Mouse (Mus musculus) G1E (cell line): ENCODE results near the gene Gm11937. TPM values are rescaled to one million over a fixed set of nuclear protein-coding genes. Genes with fewer than 3 reads are reported as not detected.
A peak's percentile ranks its signal among the peaks of the same experiment; 100 is the strongest.
"Not testable (repeated sequence)": the region's sequence is repeated elsewhere in the genome, so short reads cannot be mapped to it uniquely, and the experiment has no call there.

ENCODE experiments used
- ATAC-seq: 2 replicates; pipeline ENCODE4 v1.8.0; 2016; ENCODE audit warnings: mild to moderate bottlenecking; ENCODE audit not compliant: insufficient number of reproducible peaks, poor library complexity, low FRiP score, severe bottlenecking; ENCODE audit errors: extremely low read depth
- DNase-seq: peaks from one replicate; pipeline ENCODE4 v3.0.0; 2012; ENCODE audit warnings: low spot score
- H3K27me3 ChIP-seq: 2 replicates; pipeline ENCODE4 v1.6.1; 2012; ENCODE audit warnings: mild to moderate bottlenecking, low read length, inconsistent platforms; ENCODE audit not compliant: insufficient read depth
- H3K36me3 ChIP-seq: replicated peaks from 2 replicates; pipeline ENCODE3; 2012; ENCODE audit warnings: mild to moderate bottlenecking, inconsistent platforms
- H3K4me1 ChIP-seq: 2 replicates; pipeline ENCODE4 v1.6.1; 2012; ENCODE audit warnings: low read depth, low read length, inconsistent platforms, mixed read lengths; ENCODE audit not compliant: insufficient read depth
- H3K4me3 ChIP-seq: 2 replicates; pipeline ENCODE4 v1.5.1; 2012; ENCODE audit warnings: low read depth, mild to moderate bottlenecking, inconsistent platforms, low read length, moderate library complexity, mixed read lengths
- H3K9me3 ChIP-seq: replicated peaks from 2 replicates; pipeline ENCODE4 v1.6.1; 2012; ENCODE audit warnings: inconsistent platforms
- CTCF ChIP-seq: IDR thresholded peaks from 2 replicates; pipeline ENCODE4 v1.5.1; 2012; ENCODE audit warnings: low read depth, low read length, inconsistent platforms, mixed read lengths
- GATA1 ChIP-seq: IDR thresholded peaks from 2 replicates; pipeline ENCODE4 v1.6.1; 2012; ENCODE audit warnings: borderline replicate concordance, low read length, inconsistent platforms, mixed read lengths
- GATA2 ChIP-seq: IDR thresholded peaks from 2 replicates; pipeline ENCODE4 v1.6.1; 2012; ENCODE audit warnings: low read depth, low read length, inconsistent platforms, borderline replicate concordance
- POLR2AphosphoS5 ChIP-seq: IDR thresholded peaks from 2 replicates; pipeline ENCODE4 v1.6.1; 2012; ENCODE audit warnings: low read depth, low read length, inconsistent platforms; ENCODE audit not compliant: insufficient replicate concordance
- TAL1 ChIP-seq: conservative IDR thresholded peaks from 2 replicates; pipeline ENCODE4 v1.6.1; 2012; ENCODE audit warnings: low read depth, low read length, inconsistent platforms, mixed read lengths
- polyA plus RNA-seq: library from polyadenylated mRNA; stranded (reverse); fragments of >175 nt; gene quantifications from 2 replicates; pipeline ENCODE4 v1.2.3, GENCODE M21; 2012
- total RNA-seq, 2 experiments: library from RNA; stranded (forward) in 1 of 2; stranded (reverse) in 1 of 2; fragments of 200-1000 nt in 1 of 2; fragments of >200 nt in 1 of 2; fragmentation: Nextera tagmentation in 1 of 2; gene quantifications; 2 replicates each; pipeline ENCODE4 v1.2.3; 2014 to 2017

Gene Gm11937
- total RNA-seq (2014; fragmentation: Nextera tagmentation) (not detected in 2 replicates), total RNA-seq (2017) (not detected in 2 replicates), polyA plus RNA-seq (not detected in 2 replicates)

DNA sequence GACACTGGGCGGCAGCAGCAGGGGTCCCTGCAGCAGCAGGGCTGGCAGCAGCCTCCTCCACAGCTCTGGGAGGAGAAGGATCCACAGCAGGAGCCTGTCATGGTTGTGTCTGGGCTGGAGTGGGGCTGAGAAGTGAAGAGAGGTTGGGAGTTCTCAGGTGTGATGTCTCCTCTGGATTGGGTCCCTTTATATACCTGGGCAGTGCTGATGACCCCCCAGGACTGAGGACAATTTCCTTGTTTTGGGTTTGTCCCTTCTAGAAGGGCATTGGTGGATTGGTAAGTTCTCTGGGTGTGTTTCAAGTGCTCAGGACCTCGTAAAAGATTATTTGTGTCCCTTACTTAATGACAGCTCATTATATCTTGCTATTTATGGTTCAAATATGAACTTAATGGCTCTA is at the start of gene Gm11937:
Gene Gm11937, minus strand, starts transcription at position 101 of the 400 bp plus-strand sequence.
- H3K27me3 ChIP-seq, ATAC-seq, H3K36me3 ChIP-seq, DNase-seq, H3K4me1 ChIP-seq, H3K4me3 ChIP-seq: not testable (repeated sequence)
- H3K9me3 ChIP-seq = peaks cover 11% of the 10 kb centered on the region; the same call in 1 of the 2 replicates

GRCm38 (mm10) chr11:99659256-99659655 is 49.3 kb upstream of the Gm11937 start:
- no peak for DNase-seq

GRCm38 (mm10) chr11:99658467-99659010 is 48.5 kb upstream of the Gm11937 start, which contains the start of gene Gm11563:
Gene Gm11563 (minus strand): TSS chr11:99658960.
- not testable (repeated sequence) for H3K4me3 ChIP-seq, H3K4me1 ChIP-seq, DNase-seq, ATAC-seq, H3K27me3 ChIP-seq, H3K36me3 ChIP-seq
- H3K9me3 ChIP-seq = peaks cover 25% of the 10 kb centered on the region

More at GRCm38 (mm10) chr11:99659256-99659655, 49.3 kb upstream of the Gm11937 start:
- H3K4me3 ChIP-seq = no peak overlapping the region
- TF ChIP-seq GATA2 (no peak), CTCF (no peak), GATA1 (no peak), TAL1 (no peak), POLR2AphosphoS5 (no peak)
- no peaks in the 10 kb centered on the region for H3K4me1 ChIP-seq
- H3K27me3 ChIP-seq = no peaks in the 10 kb centered on the region
- H3K9me3 ChIP-seq = peaks cover 28% of the 10 kb centered on the region
- no peaks in the 10 kb centered on the region for H3K36me3 ChIP-seq
- no peak for ATAC-seq

- H3K27me3 ChIP-seq = no peaks in the 10 kb centered on the region
- H3K9me3 ChIP-seq = peaks cover 21% of the 10 kb centered on the region
- H3K4me1 ChIP-seq = no peaks in the 10 kb centered on the region
- DNase-seq (no peak), ATAC-seq (no peak)
- no peak for TF ChIP-seq CTCF
- no peak for TF ChIP-seq GATA1
- TF ChIP-seq GATA2 = no peak
- TF ChIP-seq POLR2AphosphoS5 = no peak
- no peak for TF ChIP-seq TAL1
- H3K36me3 ChIP-seq = no peaks in the 10 kb centered on the region
- no peak overlapping the region for H3K4me3 ChIP-seq
These were observed 47.1 kb upstream of the Gm11937 start for GRCm38 (mm10) chr11:99657051-99657450.

DNA sequence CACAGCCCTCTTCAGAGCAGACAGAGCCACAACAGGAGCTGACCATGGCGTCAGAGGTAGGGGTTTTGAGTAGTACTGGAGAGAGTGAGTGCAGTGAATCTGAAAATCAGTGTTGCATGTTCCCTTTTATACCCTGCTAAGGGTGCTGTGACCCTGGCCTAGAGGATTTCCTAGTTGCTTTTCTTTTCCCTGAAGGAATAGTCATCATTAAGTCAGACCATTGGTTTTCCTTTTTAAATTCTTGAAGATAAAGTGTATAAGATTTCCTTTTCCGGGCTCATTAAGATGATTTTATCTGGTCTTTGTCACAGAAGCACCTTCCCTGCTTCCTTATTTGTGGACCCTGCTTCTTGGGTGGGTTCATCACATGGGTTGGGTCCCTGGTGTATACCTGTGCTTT is 40.1 kb upstream of the Gm11937 start, which contains the start of gene Gm11555:
Gene Gm11555, minus strand, starts transcription at position 101 of the 400 bp plus-strand sequence.
- Histone ChIP-seq H3K9me3 (peaks cover 14% of the 10 kb centered on the region), H3K4me3 (no peak within 1 kb of the TSS), H3K36me3 (no peaks in the 10 kb centered on the region), H3K27me3 (no peaks in the 10 kb centered on the region), H3K4me1 (no peaks in the 10 kb centered on the region)
- ATAC-seq (no peak), DNase-seq (no peak)
- TF ChIP-seq POLR2AphosphoS5 = no peak
- no peak for TF ChIP-seq CTCF
- no peak for TF ChIP-seq GATA1
- TF ChIP-seq GATA2 = no peak
- no peak for TF ChIP-seq TAL1

- no peaks in the 10 kb centered on the region for H3K36me3 ChIP-seq
- ATAC-seq (no peak), DNase-seq (no peak)
- no peak overlapping the region for H3K4me3 ChIP-seq
- H3K27me3 ChIP-seq = no peaks in the 10 kb centered on the region
- H3K9me3 ChIP-seq = peaks cover 19% of the 10 kb centered on the region
- no peak for TF ChIP-seq TAL1
- TF ChIP-seq GATA1 = no peak
- no peak for TF ChIP-seq POLR2AphosphoS5
- no peak for TF ChIP-seq GATA2
- TF ChIP-seq CTCF = no peak
- H3K4me1 ChIP-seq = no peaks in the 10 kb centered on the region
These were observed 36.5 kb upstream of the Gm11937 start for GRCm38 (mm10) chr11:99646444-99646843.

DNA sequence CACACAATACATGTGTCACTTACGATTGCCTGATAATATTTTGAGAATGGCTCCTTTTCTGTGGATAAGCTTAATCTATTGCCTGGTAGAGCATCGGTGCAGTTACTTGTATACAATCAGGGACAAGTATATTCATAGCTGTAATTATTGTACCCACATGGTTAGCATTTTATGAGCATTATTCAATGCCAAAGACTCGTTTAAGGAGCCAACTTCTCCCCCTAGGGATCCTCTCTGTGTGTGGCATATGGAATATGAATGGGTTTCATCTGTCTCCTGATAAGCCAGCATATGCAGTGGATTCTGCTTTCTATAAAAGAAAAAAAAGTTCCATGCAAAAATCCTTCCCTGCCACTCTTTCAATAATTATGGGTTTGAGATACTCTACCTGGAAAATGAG is 34.4 kb upstream of the Gm11937 start:
- no peaks in the 10 kb centered on the region for H3K4me1 ChIP-seq
- H3K27me3 ChIP-seq = no peaks in the 10 kb centered on the region
- TF ChIP-seq GATA2 (no peak), TAL1 (no peak), POLR2AphosphoS5 (no peak), CTCF (no peak), GATA1 (no peak)
- peaks cover 12% of the 10 kb centered on the region for H3K9me3 ChIP-seq
- H3K36me3 ChIP-seq = no peaks in the 10 kb centered on the region
- no peak overlapping the region for H3K4me3 ChIP-seq
- ATAC-seq (no peak), DNase-seq (no peak)

- 0 out of 2 replicates have a peak within 1 kb of the TSS, but pooled peaks have one; percentile 9 for H3K4me3 ChIP-seq
- not testable (repeated sequence) for H3K27me3 ChIP-seq, H3K36me3 ChIP-seq, DNase-seq, ATAC-seq, H3K4me1 ChIP-seq
- H3K9me3 ChIP-seq = peaks cover 16% of the 10 kb centered on the region
These were observed 33.7 kb upstream of the Gm11937 start, which contains the start of gene Krtap4-7 for GRCm38 (mm10) chr11:99643635-99644139. Gene Krtap4-7 (minus strand): TSS chr11:99644089.
